Mouse (Mus musculus) layer of hippocampus, adult 11-12 months (tissue): Measurements from ENCODE around the gene Gm17521.
"Not testable (repeated sequence)": the region's sequence is repeated elsewhere in the genome, so short reads cannot be mapped to it uniquely, and the experiment has no call there.

Experiments used
- DNase-seq: peaks from one replicate; pipeline ENCODE4 v3.0.0; 2022; ENCODE audit warnings: low spot score

Gm17521 gene

GRCm38 (mm10) chrX:123029569-123029968, at the start of gene Gm17521:
Gm17521 (minus strand) TSS chrX:123029669.
- DNase-seq: not testable (repeated sequence)

- DNase-seq: no peak
These were observed 14.5 kb upstream of the Gm17521 start for GRCm38 (mm10) chrX:123043956-123044355.

- DNase-seq: no peak
These were observed 14.0 kb upstream of the Gm17521 start for GRCm38 (mm10) chrX:123043516-123043915.
